Mouse (Mus musculus): ENCODE data around the gene Htr3b.

DNA sequence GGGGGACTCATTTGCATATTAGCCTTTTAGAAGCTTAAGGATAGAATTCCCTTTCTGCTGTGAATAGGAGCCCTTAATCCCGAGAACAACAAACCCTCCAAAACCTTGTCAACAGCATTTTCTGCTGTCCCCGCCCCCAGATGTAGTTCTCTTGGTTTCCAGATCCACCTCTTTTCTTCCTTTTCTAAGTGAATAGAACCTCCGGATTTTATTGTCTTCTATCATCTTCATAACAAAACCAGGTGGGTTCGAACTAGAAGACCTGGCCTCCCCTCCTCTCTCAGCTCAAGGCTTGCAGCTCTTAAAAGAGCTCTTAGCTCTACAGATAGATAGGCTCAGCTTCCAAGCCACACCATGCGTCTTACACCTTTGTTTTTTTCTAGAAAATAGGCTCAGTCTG, 26.9 kb upstream of the Htr3b start:
- TF ChIP-seq POLR2A (IDR thresholded peaks at IDR 0.05; ENCODE audit: borderline replicate concordance, control insufficient read depth, low read depth, low read length): no peak
- TF ChIP-seq CTCF (IDR thresholded peaks at IDR 0.05; ENCODE audit: control insufficient read depth, insufficient read depth, low read length): no peak
